Mouse (Mus musculus): ENCODE data around the gene Mfsd4b3. TPM values are rescaled to one million over a fixed set of nuclear protein-coding genes. Genes with fewer than 3 reads are reported as not detected.
"Not testable (repeated sequence)": the region's sequence is repeated elsewhere in the genome, so short reads cannot be mapped to it uniquely, and the experiment has no call there.

Mfsd4b3 gene
- polyA plus RNA-seq (2015; fragmentation: Nextera tagmentation; extraction: Ambion mirVana), result 1.5 and 2.3 TPM in 2 replicates

GRCm38 (mm10) chr10:39959761-39960440 is at the start of gene Mfsd4b3:
Mfsd4b3 (minus strand) TSS chr10:39960153.
- peak; percentile 96 for DNase-seq (ENCODE audit: low spot score)

GRCm38 (mm10) chr10:40009591-40009990 is 49.6 kb upstream of the Mfsd4b3 start:
- DNase-seq (ENCODE audit: low spot score), result no peak

- DNase-seq (ENCODE audit: low spot score), result not testable (repeated sequence)
These were observed 48.9 kb upstream of the Mfsd4b3 start for GRCm38 (mm10) chr10:40008847-40009246.

GRCm38 (mm10) chr10:40007953-40008352 is 48.0 kb upstream of the Mfsd4b3 start:
- no peak for DNase-seq (ENCODE audit: low spot score)

GRCm38 (mm10) chr10:40006963-40007362 is 47.0 kb upstream of the Mfsd4b3 start:
- DNase-seq (ENCODE audit: low spot score), result no peak

- no peak for DNase-seq (ENCODE audit: low spot score)
These were observed 40.8 kb upstream of the Mfsd4b3 start for GRCm38 (mm10) chr10:40000746-40001145.

GRCm38 (mm10) chr10:39991155-39991554 is 31.2 kb upstream of the Mfsd4b3 start:
- peak; percentile 74 for DNase-seq (ENCODE audit: low spot score)

GRCm38 (mm10) chr10:39986466-39986865 is 26.5 kb upstream of the Mfsd4b3 start, which contains the start of gene Mfsd4b5:
Mfsd4b5 (minus strand) TSS chr10:39986646.
- DNase-seq (ENCODE audit: low spot score), result no peak

- DNase-seq (ENCODE audit: low spot score), result no peak
These were observed 22.7 kb upstream of the Mfsd4b3 start for GRCm38 (mm10) chr10:39982604-39983003.

- no peak for DNase-seq (ENCODE audit: low spot score)
These were observed 18.3 kb upstream of the Mfsd4b3 start for GRCm38 (mm10) chr10:39978231-39978630.

- DNase-seq (ENCODE audit: low spot score), result no peak
These were observed 17.4 kb upstream of the Mfsd4b3 start for GRCm38 (mm10) chr10:39977346-39977745.

GRCm38 (mm10) chr10:39975771-39976170 is 15.8 kb upstream of the Mfsd4b3 start:
- no peak for DNase-seq (ENCODE audit: low spot score)

- DNase-seq (ENCODE audit: low spot score), result no peak
These were observed 15.0 kb upstream of the Mfsd4b3 start for GRCm38 (mm10) chr10:39974982-39975381.

- DNase-seq (ENCODE audit: low spot score), result no peak
These were observed 7.6 kb upstream of the Mfsd4b3 start for GRCm38 (mm10) chr10:39967512-39967911.

GRCm38 (mm10) chr10:39961906-39962305 is 2.0 kb upstream of the Mfsd4b3 start:
- DNase-seq (ENCODE audit: low spot score), result no peak

- no peak for DNase-seq (ENCODE audit: low spot score)
These were observed 479 bp upstream of the Mfsd4b3 start for GRCm38 (mm10) chr10:39960441-39960822.

GRCm38 (mm10) chr10:39958266-39958665 is 1.7 kb downstream of the Mfsd4b3 start:
- peak; percentile 33 for DNase-seq (ENCODE audit: low spot score)

GRCm38 (mm10) chr10:39956340-39956878 is 3.5 kb downstream of the Mfsd4b3 start:
- no peak for DNase-seq (ENCODE audit: low spot score)

GRCm38 (mm10) chr10:39955163-39955562 is 4.8 kb downstream of the Mfsd4b3 start:
- DNase-seq (ENCODE audit: low spot score), result no peak

GRCm38 (mm10) chr10:39949377-39949954 is 10.5 kb downstream of the Mfsd4b3 start:
- DNase-seq (ENCODE audit: low spot score), result no peak

- not testable (repeated sequence) for DNase-seq (ENCODE audit: low spot score)
These were observed 12.8 kb downstream of the Mfsd4b3 start for GRCm38 (mm10) chr10:39947195-39947594.

GRCm38 (mm10) chr10:39936553-39936952 is 23.4 kb downstream of the Mfsd4b3 start:
- no peak for DNase-seq (ENCODE audit: low spot score)
